Mouse (Mus musculus): ENCODE measurements around the gene Sec1. TPM values are rescaled to one million over a fixed set of nuclear protein-coding genes. Genes with fewer than 3 reads are reported as not detected.
A peak's percentile ranks its signal among the peaks of the same experiment; 100 is the strongest.

The Sec1 gene
- polyA plus RNA-seq, 1 experiment from 2014 or later: 0.52 TPM

GRCm38 (mm10) chr7:45628364-45629294, 65.6 kb downstream of the Sec1 start:
- Histone ChIP-seq H3K4me2 (ENCODE audit: low read depth, low read length, severe bottlenecking) (peak overlapping the region; percentile 83), H3K27me3 (ENCODE audit: control insufficient read depth, insufficient read depth, low read length) (peaks cover 15% of the 10 kb centered on the region), H3K36me3 (ENCODE audit: control insufficient read depth, insufficient read depth, low read length) (no peaks in the 10 kb centered on the region), H3K27ac (ENCODE audit: low read depth, low read length) (0 out of 2 replicates have a peak overlapping the region, but pooled peaks have one; percentile 43), H3K4me3 (ENCODE audit: low read depth, low read length) (peak overlapping the region; percentile 45), H3K4me1 (replicated peaks; ENCODE audit: control insufficient read depth, insufficient read depth, low read length) (peaks cover 2% of the 10 kb centered on the region; the same call in 1 of the 2 replicates), H3K9me3 (ENCODE audit: control insufficient read depth, low read length) (no peaks in the 10 kb centered on the region), H3K9ac (ENCODE audit: low read length) (peak overlapping the region; percentile 74)
- 1% methylated on average over 100 of the region's 105 CpGs for WGBS
- peak; percentile 77 for ATAC-seq (replicated peaks; ENCODE audit: low FRiP score)
- peak; percentile 94 for DNase-seq (ENCODE audit: low spot score)

Other genes with a start within 250 kb of the Sec1 start
- 4,947 and 5,145 TPM in 2 replicates for gene Ftl1, start 234.5 kb downstream of the Sec1 start, polyA plus RNA-seq (2014; fragmentation: Nextera tagmentation; extraction: Ambion mirVana)
- 192 and 202 TPM in 2 replicates for gene Bax, start 227.5 kb downstream of the Sec1 start, polyA plus RNA-seq (2014; fragmentation: Nextera tagmentation; extraction: Ambion mirVana)
- gene Tulp2, start 212.5 kb downstream of the Sec1 start, polyA plus RNA-seq (2014; fragmentation: Nextera tagmentation; extraction: Ambion mirVana): 0.13 and 0.29 TPM in 2 replicates
- gene Gm45808, start 207.6 kb downstream of the Sec1 start, polyA plus RNA-seq (2014; fragmentation: Nextera tagmentation; extraction: Ambion mirVana): not detected in 2 replicates
- gene Dhdh, start 205.6 kb downstream of the Sec1 start, polyA plus RNA-seq (2014; fragmentation: Nextera tagmentation; extraction: Ambion mirVana): 4.3 and 4.6 TPM in 2 replicates
- gene Nucb1, start 184.0 kb downstream of the Sec1 start, polyA plus RNA-seq (2014; fragmentation: Nextera tagmentation; extraction: Ambion mirVana): 90.4 and 109 TPM in 2 replicates
- 17.4 and 17.8 TPM in 2 replicates for gene Ppp1r15a, start 168.1 kb downstream of the Sec1 start, polyA plus RNA-seq (2014; fragmentation: Nextera tagmentation; extraction: Ambion mirVana)
- 0.80 and 1.5 TPM in 2 replicates for gene Plekha4, start 168.1 kb downstream of the Sec1 start, polyA plus RNA-seq (2014; fragmentation: Nextera tagmentation; extraction: Ambion mirVana)
- gene Hsd17b14, start 139.5 kb downstream of the Sec1 start, polyA plus RNA-seq (2014; fragmentation: Nextera tagmentation; extraction: Ambion mirVana): 0.25 and 1.2 TPM in 2 replicates
- gene Bcat2, start 124.2 kb downstream of the Sec1 start, polyA plus RNA-seq (2014; fragmentation: Nextera tagmentation; extraction: Ambion mirVana): 24.8 and 25.7 TPM in 2 replicates
- gene Fgf21, start 78.9 kb downstream of the Sec1 start, polyA plus RNA-seq (2014; fragmentation: Nextera tagmentation; extraction: Ambion mirVana): not detected in 2 replicates
- not detected in 2 replicates for gene Fut1, start 77.1 kb downstream of the Sec1 start, polyA plus RNA-seq (2014; fragmentation: Nextera tagmentation; extraction: Ambion mirVana)
- not detected in 2 replicates for gene Izumo1, start 72.6 kb downstream of the Sec1 start, polyA plus RNA-seq (2014; fragmentation: Nextera tagmentation; extraction: Ambion mirVana)
- 6.5 and 7.3 TPM in 2 replicates for gene Rasip1, start 66.9 kb downstream of the Sec1 start, polyA plus RNA-seq (2014; fragmentation: Nextera tagmentation; extraction: Ambion mirVana)
- 1.7 and 3.3 TPM in 2 replicates for gene Mamstr, start 54.4 kb downstream of the Sec1 start, polyA plus RNA-seq (2014; fragmentation: Nextera tagmentation; extraction: Ambion mirVana)
- gene Fut2, start 28.0 kb downstream of the Sec1 start, polyA plus RNA-seq (2014; fragmentation: Nextera tagmentation; extraction: Ambion mirVana): 0.15 TPM in 1 of 2 replicates, not detected in the other
- gene Ntn5, start 10.4 kb downstream of the Sec1 start, polyA plus RNA-seq (2014; fragmentation: Nextera tagmentation; extraction: Ambion mirVana): 0.41 TPM in 1 of 2 replicates, not detected in the other
- 3.6 and 4.1 TPM in 2 replicates for gene Car11, start 5.4 kb upstream of the Sec1 start, polyA plus RNA-seq (2014; fragmentation: Nextera tagmentation; extraction: Ambion mirVana)
- gene Dbp, start 10.7 kb upstream of the Sec1 start, polyA plus RNA-seq (2014; fragmentation: Nextera tagmentation; extraction: Ambion mirVana): 2.9 and 3.3 TPM in 2 replicates
- gene Rpl18, start 21.1 kb upstream of the Sec1 start, polyA plus RNA-seq (2014; fragmentation: Nextera tagmentation; extraction: Ambion mirVana): 936 and 958 TPM in 2 replicates
- 27.0 and 27.9 TPM in 2 replicates for gene Sphk2, start 23.6 kb upstream of the Sec1 start, polyA plus RNA-seq (2014; fragmentation: Nextera tagmentation; extraction: Ambion mirVana)
- 0.80 and 1.2 TPM in 2 replicates for gene Fam83e, start 26.8 kb upstream of the Sec1 start, polyA plus RNA-seq (2014; fragmentation: Nextera tagmentation; extraction: Ambion mirVana)
- not detected in 2 replicates for gene Spaca4, start 31.4 kb upstream of the Sec1 start, polyA plus RNA-seq (2014; fragmentation: Nextera tagmentation; extraction: Ambion mirVana)
- gene Lmtk3, start 89.3 kb upstream of the Sec1 start, polyA plus RNA-seq (2014; fragmentation: Nextera tagmentation; extraction: Ambion mirVana): 5.2 and 6.6 TPM in 2 replicates
- 1.4 and 1.6 TPM in 2 replicates for gene Sult2b1, start 90.3 kb upstream of the Sec1 start, polyA plus RNA-seq (2014; fragmentation: Nextera tagmentation; extraction: Ambion mirVana)
- 194 and 207 TPM in 2 replicates for gene Cyth2, start 120.2 kb upstream of the Sec1 start, polyA plus RNA-seq (2014; fragmentation: Nextera tagmentation; extraction: Ambion mirVana)
- 0.37 and 0.45 TPM in 2 replicates for gene Kcnj14, start 130.4 kb upstream of the Sec1 start, polyA plus RNA-seq (2014; fragmentation: Nextera tagmentation; extraction: Ambion mirVana)
- 84.8 and 88.2 TPM in 2 replicates for gene Grwd1, start 136.5 kb upstream of the Sec1 start, polyA plus RNA-seq (2014; fragmentation: Nextera tagmentation; extraction: Ambion mirVana)
- 68.3 and 69.4 TPM in 2 replicates for gene Kdelr1, start 178.4 kb upstream of the Sec1 start, polyA plus RNA-seq (2014; fragmentation: Nextera tagmentation; extraction: Ambion mirVana)
- 0.16 and 0.31 TPM in 2 replicates for gene Grin2d, start 184.0 kb upstream of the Sec1 start, polyA plus RNA-seq (2014; fragmentation: Nextera tagmentation; extraction: Ambion mirVana)
- gene Syngr4, start 202.3 kb upstream of the Sec1 start, polyA plus RNA-seq (2014; fragmentation: Nextera tagmentation; extraction: Ambion mirVana): 1.1 and 2.1 TPM in 2 replicates
- gene Tmem143, start 202.5 kb upstream of the Sec1 start, polyA plus RNA-seq (2014; fragmentation: Nextera tagmentation; extraction: Ambion mirVana): 2.6 and 3.2 TPM in 2 replicates
- gene Emp3, start 227.0 kb upstream of the Sec1 start, polyA plus RNA-seq (2014; fragmentation: Nextera tagmentation; extraction: Ambion mirVana): 15.2 and 20.6 TPM in 2 replicates
- gene Ccdc114, start 229.7 kb upstream of the Sec1 start, polyA plus RNA-seq (2014; fragmentation: Nextera tagmentation; extraction: Ambion mirVana): 2.4 and 3.1 TPM in 2 replicates